Mouse (Mus musculus) spleen, embryonic (tissue): ENCODE results near the gene Gsn.

Source experiments
- CTCF ChIA-PET: fragments of 350-600 bp; sonication (Branson Sonifier 250); formaldehyde crosslinking; loops from one replicate; lab custom pipeline; 2022; lab: Charles Lee

Gene Gsn

DNA sequence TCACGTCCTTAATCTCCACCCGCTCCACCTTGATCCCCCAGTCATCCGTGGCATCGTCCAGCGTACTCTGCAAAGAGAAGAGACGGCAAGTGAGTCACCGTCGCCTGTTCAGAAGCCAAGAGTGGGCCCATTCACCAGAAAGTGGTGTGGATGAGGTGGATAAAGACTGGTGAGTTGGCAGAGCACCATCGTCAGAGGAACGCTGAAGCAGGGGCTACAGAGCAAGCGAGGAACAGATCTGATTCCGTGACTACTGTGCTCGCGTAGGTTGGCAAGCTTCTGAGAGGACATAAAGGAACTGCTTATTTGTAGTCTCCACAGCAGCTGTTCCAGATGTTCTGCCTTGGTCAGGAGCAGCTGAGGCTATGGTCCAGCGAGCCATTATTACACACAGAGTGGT is 64.2 kb downstream of the Gsn start:
- CTCF ChIA-PET, result no interaction called here

DNA sequence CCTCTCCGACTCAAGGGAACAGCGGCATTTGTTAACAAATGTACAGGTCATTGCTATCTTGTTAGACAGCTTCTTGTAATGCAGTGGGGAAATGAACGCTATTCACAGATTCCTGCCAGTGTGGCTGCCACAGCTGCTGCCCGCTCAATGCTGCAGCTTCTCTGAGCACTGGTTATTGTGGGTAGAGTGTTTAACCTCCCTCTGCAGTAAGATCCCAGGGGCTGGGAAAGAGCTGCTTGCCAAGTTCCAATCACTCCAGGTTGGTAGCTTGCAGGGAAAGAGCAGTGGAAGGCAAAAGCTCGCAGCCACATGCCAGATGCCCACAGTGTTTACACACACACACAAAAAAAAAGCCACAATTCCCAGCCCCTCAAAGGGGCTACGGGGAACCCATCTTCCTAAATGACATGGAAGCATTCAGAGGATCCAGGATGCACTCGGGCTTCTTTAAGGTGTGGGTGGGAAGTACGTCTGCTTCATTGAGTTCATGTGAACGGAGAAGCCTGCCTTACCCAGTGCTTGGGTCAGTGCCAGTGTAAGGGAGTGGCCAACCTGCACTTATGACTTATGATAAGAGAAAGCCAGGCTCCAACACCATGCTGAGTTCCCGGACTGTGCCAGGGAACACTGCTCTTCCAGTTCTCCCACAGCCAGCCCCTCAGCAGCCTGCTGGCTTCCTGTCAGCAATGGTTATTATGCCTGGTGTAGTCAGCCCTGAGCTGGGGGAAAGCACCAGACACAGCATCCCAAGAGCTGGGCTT is 66.4 kb downstream of the Gsn start:
- CTCF ChIA-PET, result no interaction called here

DNA sequence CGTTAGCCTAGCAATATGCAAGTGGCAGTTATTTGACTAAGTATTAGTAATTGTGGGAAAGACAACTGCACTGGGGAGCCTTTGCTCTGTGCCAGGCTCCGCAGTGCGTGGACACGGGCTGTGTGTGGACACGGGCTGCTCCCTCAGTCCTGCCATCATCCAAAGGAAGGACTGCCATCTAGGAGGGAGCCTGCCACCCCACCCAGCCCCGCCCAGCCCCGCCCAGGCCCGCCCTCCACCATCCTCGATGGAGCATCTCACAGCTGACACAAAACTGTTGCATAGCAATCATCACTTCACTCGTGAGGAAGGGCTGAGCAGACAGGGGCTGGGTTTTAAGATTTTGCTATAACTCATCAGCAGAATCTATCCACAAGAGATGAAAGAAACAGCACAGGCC is 69.8 kb downstream of the Gsn start:
- CTCF ChIA-PET, result interaction anchor here (0.7 kb wide), 1 partner anchor 11 kb away, joined by 5 read pairs; no protein-coding TSS in a partner anchor

DNA sequence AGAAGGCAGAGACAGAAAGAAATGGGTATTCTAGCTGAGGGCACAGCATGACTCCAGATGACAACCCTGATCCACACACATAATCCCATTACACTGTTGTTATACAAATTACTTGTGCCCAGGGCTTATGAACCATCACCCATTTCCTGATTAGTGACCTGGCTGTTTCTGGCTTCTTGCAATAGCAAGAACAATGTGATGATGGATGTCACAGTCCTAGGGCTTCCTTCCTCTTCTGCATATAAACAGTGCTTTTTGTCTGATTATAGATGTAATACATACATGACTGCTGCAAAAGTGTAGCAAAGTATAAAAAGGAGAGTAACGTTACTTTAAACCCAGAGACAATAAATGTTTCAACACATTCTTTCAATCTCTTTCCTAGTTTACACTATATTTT is 70.8 kb downstream of the Gsn start:
- CTCF ChIA-PET, result no interaction called here

DNA sequence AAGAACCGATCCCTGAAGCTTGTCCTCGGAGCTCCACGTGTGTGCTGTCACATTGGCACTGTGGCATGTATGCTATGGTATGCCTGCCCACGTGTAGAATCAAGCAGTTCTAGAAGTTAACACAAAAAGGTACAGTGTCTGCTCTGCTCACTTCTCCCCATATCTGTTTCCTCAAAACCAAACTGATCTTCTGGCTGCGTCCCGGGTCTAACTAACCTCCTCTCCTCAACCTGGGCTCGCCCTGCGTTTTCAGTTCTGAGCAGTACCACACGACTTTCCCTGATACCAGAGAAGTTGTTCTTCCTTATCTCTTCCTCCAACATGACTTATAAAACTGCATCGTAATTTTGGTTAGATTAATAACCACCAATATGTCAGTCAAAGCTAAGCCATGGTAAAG is 71.4 kb downstream of the Gsn start:
- CTCF ChIA-PET, result no interaction called here

DNA sequence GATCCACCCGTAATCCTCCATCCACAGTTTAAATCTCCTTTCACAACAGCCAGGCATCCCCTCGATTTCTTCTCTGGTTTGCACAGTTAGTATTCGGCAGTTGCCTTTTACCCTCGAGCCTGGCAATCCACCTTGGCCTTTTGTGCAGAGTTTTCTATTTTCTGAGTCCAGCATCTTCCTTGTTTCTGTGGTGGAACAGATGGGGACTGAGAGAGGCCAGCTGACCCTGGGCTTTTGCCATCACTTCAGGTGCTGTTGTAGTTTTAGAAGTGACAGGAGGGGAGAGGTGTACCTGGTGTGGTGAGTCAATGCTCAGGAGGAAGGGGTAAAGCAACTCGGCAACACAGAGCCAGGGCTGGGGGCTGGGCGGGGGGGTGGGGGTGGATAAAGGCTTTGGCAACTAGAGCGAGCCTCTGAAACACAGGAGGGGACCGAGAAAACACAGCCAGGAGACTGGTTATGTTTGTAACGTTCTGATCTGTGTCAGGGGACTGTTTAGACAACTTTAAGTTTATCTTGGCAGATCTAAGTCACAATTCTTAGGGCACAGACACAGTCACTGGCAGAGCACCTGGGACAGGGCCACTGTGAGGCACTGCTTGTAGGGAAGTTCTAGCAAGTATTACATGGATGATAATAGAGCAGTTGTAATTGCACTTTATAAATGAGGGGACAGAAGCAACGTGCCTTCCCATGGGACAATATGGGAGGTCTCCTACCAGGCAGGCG is 72.0 kb downstream of the Gsn start:
- CTCF ChIA-PET, result no interaction called here

DNA sequence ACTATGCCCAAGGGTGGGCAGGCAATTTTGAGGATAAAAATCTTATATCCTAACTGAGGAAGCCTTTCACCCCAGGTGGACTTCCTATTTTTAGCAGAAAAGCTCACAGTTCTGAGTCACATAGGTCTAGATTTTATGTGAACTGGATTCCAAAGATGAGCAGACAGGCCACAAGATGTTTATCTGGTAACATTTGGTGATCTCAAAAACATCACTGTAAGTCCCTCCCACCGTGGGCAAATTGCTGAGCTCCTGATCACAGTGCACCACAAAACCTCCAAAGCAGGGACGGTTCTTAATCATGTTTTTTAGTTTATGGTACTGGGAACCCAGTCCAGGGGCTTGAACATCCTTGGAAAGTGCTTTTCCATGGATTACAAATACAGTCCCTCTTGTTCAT is 72.9 kb downstream of the Gsn start:
- CTCF ChIA-PET, result no interaction called here

DNA sequence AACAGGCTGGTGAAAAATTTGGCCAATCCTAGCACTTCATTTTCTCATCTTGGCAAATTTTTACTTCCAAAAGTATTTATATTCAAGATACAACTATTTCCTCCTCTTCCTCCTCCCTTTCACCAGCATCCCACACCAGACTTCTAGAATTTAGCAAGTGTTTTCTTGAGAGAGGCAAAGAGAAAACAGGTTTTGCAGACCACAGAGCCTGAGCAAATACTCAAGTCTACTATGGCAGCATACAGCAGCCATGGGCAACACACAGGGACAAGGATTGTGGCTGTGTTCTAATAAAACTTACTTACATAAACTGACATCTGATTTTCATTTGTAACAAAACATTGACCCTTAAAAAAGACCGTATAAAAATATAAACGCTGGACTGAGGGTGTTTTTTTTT is 75.0 kb downstream of the Gsn start:
- CTCF ChIA-PET, result interaction anchor here (0.7 kb wide), 1 partner anchor 826 kb away, joined by 6 read pairs; no protein-coding TSS in a partner anchor

DNA sequence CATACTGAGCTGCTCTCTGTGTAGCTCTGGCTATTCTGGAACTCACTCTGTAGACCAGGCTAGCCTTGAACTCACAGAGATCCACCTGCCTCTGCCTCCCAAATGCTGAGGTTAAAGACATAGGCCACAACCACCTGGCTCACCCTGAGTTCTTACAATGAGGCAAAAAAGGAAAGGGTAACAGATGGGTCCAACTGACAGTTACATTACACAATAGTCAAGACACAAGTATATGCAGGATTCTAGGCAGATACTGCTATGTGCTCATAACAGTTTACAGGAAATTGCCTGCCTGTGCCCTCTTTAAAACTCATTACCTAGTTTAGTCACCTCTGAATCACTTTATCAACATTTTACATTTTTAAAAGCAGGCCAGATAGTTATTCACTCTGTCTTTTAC is 77.5 kb downstream of the Gsn start:
- CTCF ChIA-PET, result no interaction called here

DNA sequence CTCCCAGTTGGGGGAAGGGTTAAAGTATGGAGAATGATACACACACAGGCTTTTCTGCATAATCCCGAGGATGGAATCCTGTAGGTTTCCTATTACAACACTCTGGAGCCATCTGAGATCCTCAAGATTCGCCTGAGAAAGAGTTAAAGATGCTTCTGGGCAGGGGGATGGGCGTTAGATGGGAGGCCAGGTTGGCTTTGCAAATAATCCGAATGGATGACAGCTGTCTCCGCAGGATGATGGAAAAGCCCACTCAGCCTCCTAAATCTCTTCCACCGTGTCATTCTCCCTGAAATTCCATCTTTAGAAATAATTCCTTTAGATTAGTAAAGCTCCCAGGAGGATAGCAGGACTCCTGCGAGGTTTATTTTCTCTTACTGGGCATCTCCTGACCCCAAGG is 79.4 kb downstream of the Gsn start:
- CTCF ChIA-PET, result interaction anchor here (0.8 kb wide), 1 partner anchor 16 kb away, joined by 3 read pairs; no protein-coding TSS in a partner anchor

DNA sequence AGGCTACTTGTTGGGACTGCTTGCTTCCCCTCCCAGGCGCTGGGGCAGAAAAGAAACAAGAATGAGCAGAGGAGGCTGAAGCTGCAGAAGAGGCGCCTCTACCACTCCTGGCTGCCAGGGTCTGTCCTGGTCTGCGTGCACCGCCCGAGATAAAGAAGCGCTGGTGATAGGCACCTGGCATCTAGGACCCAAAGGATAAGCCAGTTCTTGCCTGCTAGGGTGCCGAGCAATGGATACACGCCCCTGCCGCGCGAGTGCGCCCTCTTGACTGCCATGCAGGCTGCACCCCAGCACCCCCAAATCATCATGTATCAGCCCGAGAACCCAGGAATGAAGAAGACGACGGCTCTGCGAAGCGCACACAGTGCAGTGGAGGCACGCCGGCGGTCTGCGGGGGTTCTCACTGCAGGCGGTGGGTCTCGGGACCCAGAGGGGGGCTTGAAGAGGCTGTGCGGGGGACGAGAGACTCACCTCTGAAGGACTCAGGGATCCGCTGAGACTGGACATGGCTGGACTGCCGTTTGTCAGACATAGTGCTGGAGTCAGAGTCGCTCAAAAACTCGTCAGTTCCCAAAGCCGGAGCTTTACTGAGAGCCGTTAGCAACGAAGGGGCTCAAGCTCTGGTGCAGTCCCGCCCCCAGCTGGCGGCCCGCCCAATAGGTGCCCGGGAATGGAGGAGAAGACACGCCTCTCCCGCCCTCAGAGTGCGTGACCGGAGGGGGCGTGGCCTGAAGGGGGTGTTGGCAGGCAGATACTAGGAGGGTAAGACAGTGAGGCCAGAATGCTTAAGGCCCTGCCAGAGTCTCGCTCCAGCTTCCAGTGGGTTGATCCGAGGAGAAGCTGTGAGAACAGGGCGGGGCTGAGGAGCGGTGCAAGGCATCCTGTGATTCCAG is 80.5 kb downstream of the Gsn start, which contains the start of gene Stom:
Gene Stom (minus strand): TSS at position 589 of the 893 bp plus-strand sequence.
- CTCF ChIA-PET, result interaction anchor here (0.6 to 0.8 kb wide), 3 partner anchors 11 to 177 kb away, joined by 3 to 5 read pairs (median 3); no protein-coding TSS in a partner anchor

DNA sequence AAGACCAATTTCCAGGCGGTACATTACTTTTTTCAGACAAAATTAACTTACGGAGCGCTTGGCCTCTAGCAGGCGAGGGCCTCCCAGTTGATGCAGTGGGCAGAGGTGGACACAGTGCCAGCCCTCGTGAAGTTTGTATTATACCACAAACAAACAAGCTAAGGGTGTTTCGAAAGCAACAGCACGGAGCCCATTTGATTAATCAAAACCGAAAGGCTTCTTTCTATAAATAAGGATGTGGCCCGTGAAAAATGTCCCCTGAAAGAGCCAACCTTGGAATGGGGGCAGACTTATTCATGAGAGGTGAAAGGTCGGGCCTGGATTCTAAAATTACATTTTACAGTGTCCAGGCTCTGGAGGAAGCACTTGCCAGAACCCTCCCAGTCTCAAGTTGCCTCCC is 81.2 kb downstream of the Gsn start:
- CTCF ChIA-PET, result interaction anchor here (0.7 kb wide), 1 partner anchor 176 kb away, joined by 3 read pairs; no protein-coding TSS in a partner anchor

DNA sequence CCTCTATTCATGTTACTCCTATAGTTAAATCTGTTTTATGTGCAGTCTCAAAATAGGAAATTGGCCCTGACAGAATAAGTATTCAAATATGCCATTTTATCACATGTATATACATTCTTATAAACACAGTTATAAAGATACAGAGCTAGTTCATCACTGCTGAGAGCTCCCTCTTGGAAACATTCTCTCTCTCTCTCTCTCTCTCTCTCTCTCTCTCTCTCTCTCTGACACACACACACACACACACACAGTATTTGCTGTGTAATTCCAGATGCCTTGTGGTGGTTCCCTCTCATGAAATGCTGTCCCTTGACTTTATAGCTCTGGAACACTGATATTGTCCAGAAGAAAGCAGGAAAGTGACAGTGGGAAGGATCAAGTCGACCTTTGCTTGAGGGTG is 81.9 kb downstream of the Gsn start:
- CTCF ChIA-PET, result interaction anchor here (0.6 kb wide), 1 partner anchor 12 kb away, joined by 10 read pairs; no protein-coding TSS in a partner anchor

DNA sequence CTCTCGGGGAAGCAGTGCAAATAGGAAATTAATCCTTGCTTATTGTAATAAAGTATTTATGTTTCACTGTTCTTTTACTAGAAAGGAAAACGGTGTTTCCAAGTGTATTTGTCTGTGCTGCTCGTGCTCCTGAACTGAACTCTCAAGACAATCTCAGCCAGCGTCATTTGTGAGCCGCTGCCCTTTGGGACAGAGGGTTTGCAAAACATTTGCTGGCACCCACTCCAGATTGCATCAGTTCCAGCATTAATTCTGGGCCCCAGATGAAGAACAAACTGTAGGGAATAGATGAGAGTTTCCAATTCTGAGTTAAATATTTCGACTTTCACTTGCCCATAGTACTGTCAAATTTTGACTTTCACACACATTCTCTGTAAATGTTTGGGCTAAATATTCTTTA is 82.5 kb downstream of the Gsn start:
- CTCF ChIA-PET, result interaction anchor here (0.6 kb wide), 1 partner anchor 11 kb away, joined by 10 read pairs; no protein-coding TSS in a partner anchor

DNA sequence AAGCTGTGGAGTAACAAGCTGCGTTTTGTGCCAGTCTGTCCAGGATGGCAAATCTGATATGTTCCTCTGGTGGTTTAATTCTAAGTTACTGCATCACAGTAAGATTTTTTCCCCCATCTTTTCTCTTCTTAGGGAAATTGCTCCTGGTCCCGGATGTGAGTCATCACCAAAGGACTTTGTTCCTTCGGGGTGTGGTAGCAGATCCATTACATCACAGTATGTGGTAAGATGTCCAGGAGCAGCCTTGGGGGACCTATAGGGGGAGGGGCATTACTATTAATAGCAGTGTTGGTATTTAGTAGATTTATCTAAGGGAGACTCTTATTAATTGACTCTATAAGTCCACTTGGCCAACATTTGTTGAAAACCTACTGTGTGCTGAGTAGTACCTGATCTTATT is 86.4 kb downstream of the Gsn start:
- CTCF ChIA-PET, result no interaction called here

DNA sequence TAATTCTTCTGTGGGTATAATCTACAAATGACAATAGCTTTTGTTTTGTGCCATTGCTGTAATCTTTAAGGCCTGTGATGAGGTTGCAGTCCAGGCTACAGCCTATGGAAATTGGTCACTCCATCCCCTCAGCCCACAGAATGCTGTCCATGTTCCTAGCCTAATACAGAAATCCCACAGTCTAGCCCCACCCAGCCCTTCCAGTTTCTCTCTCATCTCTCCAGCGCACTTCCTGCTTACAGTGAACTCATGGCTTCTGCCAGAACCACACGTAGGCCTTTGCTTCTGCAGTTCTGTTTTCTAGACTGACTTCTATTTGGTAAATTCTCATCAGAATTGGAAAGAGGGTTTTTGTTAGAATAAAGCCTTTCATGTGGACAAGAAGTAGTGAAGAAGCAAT is 89.8 kb downstream of the Gsn start:
- CTCF ChIA-PET, result no interaction called here

DNA sequence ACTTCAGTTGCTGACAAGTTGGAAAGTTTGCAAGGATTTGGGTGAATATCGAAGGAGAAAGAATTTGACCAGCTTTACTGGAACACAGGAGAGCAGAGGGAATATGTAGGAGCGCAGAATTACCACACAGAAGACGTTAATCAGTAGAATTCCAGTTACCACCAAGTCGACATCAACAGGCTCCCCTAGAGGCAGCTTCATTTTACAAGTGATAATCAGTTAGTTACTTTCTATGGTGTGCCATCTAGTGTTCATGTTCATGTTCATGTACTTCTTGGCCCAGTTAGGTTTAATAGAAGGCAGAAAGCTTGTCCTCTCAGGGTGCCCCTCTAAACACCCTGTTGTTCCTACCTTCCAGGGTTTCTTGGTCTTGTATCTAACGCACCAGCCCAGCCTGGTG is 93.0 kb downstream of the Gsn start:
- CTCF ChIA-PET, result interaction anchor here (0.7 to 3.7 kb wide), 3 partner anchors 11 to 51 kb away, joined by 5 to 18 read pairs (median 10); no protein-coding TSS in a partner anchor
